Mouse (Mus musculus): ENCODE measurements around the gene B230307C23Rik. TPM values are rescaled to one million over a fixed set of nuclear protein-coding genes. Genes with fewer than 3 reads are reported as not detected.
"Not testable (repeated sequence)": the region's sequence is repeated elsewhere in the genome, so short reads cannot be mapped to it uniquely, and the experiment has no call there.

The B230307C23Rik gene
- polyA plus RNA-seq, 1 experiment from 2014 or later, result 18.8 TPM

GRCm38 (mm10) chr16:97962151-97962948, 34.8 kb upstream of the B230307C23Rik start, which contains the start of the genes C2cd2 and Zbtb21:
Gene C2cd2 (minus strand): TSS chr16:97962598.
Gene Zbtb21 (minus strand): TSS chr16:97962622.
- H3K27ac ChIP-seq, result peak within 1 kb of the TSS; percentile 93
- under 1% methylated on average over 78 of the region's 78 CpGs for whole genome bisulfite sequencing
- no peaks in the 10 kb centered on the region for H3K9me3 ChIP-seq
- H3K36me3 ChIP-seq (replicated peaks), result no peaks in the 10 kb centered on the region
- peak within 1 kb of the TSS; percentile 92 for H3K9ac ChIP-seq
- H3K4me1 ChIP-seq, result peaks cover 11% of the 10 kb centered on the region; the same call in 1 of the 2 replicates
- ATAC-seq (ENCODE audit: low FRiP score), result peak; percentile 99
- H3K4me2 ChIP-seq, result peak within 1 kb of the TSS; percentile 74
- peak within 1 kb of the TSS; percentile 84 for H3K4me3 ChIP-seq (replicated peaks)
- H3K27me3 ChIP-seq, result no peaks in the 10 kb centered on the region

GRCm38 (mm10) chr16:97963956-97964540, 33.1 kb upstream of the B230307C23Rik start:
- Histone ChIP-seq H3K4me3 (replicated peaks) (no peak overlapping the region), H3K27me3 (no peaks in the 10 kb centered on the region), H3K9ac (no peak overlapping the region), H3K9me3 (no peaks in the 10 kb centered on the region), H3K36me3 (replicated peaks) (no peaks in the 10 kb centered on the region), H3K4me1 (peaks cover 11% of the 10 kb centered on the region; the same call in 1 of the 2 replicates), H3K27ac (no peak overlapping the region), H3K4me2 (no peak overlapping the region)
- WGBS, result 91% methylated on average over 3 of the region's 3 CpGs
- no peak for ATAC-seq (ENCODE audit: low FRiP score)

GRCm38 (mm10) chr16:97977277-97977676, 19.8 kb upstream of the B230307C23Rik start:
- H3K4me2 ChIP-seq, result no peak overlapping the region

GRCm38 (mm10) chr16:97977722-97978121, 19.4 kb upstream of the B230307C23Rik start:
- Histone ChIP-seq H3K9ac (no peak overlapping the region), H3K27ac (no peak overlapping the region), H3K4me2 (no peak overlapping the region), H3K36me3 (replicated peaks) (no peaks in the 10 kb centered on the region), H3K4me1 (no peaks in the 10 kb centered on the region), H3K4me3 (replicated peaks) (no peak overlapping the region), H3K9me3 (no peaks in the 10 kb centered on the region), H3K27me3 (no peaks in the 10 kb centered on the region)
- ATAC-seq (ENCODE audit: low FRiP score), result no peak
- WGBS, result 82% methylated on average over 3 of the region's 3 CpGs

More at GRCm38 (mm10) chr16:97977277-97977676, 19.8 kb upstream of the B230307C23Rik start:
- no peak overlapping the region for H3K9ac ChIP-seq
- WGBS, result 52% methylated on average over 1 of the region's 1 CpGs
- H3K27ac ChIP-seq, result no peak overlapping the region
- no peak overlapping the region for H3K4me3 ChIP-seq (replicated peaks)
- H3K36me3 ChIP-seq (replicated peaks), result no peaks in the 10 kb centered on the region
- ATAC-seq (ENCODE audit: low FRiP score), result no peak
- no peaks in the 10 kb centered on the region for H3K9me3 ChIP-seq
- H3K4me1 ChIP-seq, result no peaks in the 10 kb centered on the region
- no peaks in the 10 kb centered on the region for H3K27me3 ChIP-seq

- Histone ChIP-seq H3K9me3 (no peaks in the 10 kb centered on the region), H3K27ac (no peak overlapping the region), H3K4me3 (replicated peaks) (no peak overlapping the region), H3K4me1 (no peaks in the 10 kb centered on the region), H3K27me3 (no peaks in the 10 kb centered on the region), H3K9ac (no peak overlapping the region), H3K4me2 (no peak overlapping the region), H3K36me3 (replicated peaks) (no peaks in the 10 kb centered on the region)
- 81% methylated on average over 1 of the region's 1 CpGs for WGBS
- ATAC-seq (ENCODE audit: low FRiP score), result no peak
Measured at GRCm38 (mm10) chr16:97981362-97981761, 15.8 kb upstream of the B230307C23Rik start.

GRCm38 (mm10) chr16:97984589-97984988, 12.5 kb upstream of the B230307C23Rik start:
- Histone ChIP-seq H3K27me3 (no peaks in the 10 kb centered on the region), H3K4me1 (no peaks in the 10 kb centered on the region), H3K36me3 (replicated peaks) (no peaks in the 10 kb centered on the region), H3K9me3 (no peaks in the 10 kb centered on the region), H3K4me3 (replicated peaks) (no peak overlapping the region), H3K27ac (no peak overlapping the region), H3K4me2 (no peak overlapping the region), H3K9ac (no peak overlapping the region)
- no peak for ATAC-seq (ENCODE audit: low FRiP score)
- WGBS, result 37% methylated on average over 5 of the region's 5 CpGs

- Histone ChIP-seq H3K9me3 (no peaks in the 10 kb centered on the region), H3K36me3 (replicated peaks) (no peaks in the 10 kb centered on the region), H3K4me3 (replicated peaks) (no peak overlapping the region), H3K4me2 (no peak overlapping the region), H3K4me1 (peaks cover 4% of the 10 kb centered on the region), H3K27me3 (peaks cover 3% of the 10 kb centered on the region; the same call in 1 of the 2 replicates), H3K27ac (no peak overlapping the region), H3K9ac (no peak overlapping the region)
- ATAC-seq (ENCODE audit: low FRiP score), result no peak
- 74% methylated on average over 2 of the region's 2 CpGs for WGBS
Measured at GRCm38 (mm10) chr16:97991517-97991916, 5.6 kb upstream of the B230307C23Rik start.

- ATAC-seq (ENCODE audit: low FRiP score); H3K4me3 ChIP-seq (replicated peaks); H3K36me3 ChIP-seq (replicated peaks); H3K4me2 ChIP-seq; H3K4me1 ChIP-seq; H3K27me3 ChIP-seq; H3K9ac ChIP-seq; H3K9me3 ChIP-seq; H3K27ac ChIP-seq: not testable (repeated sequence)
- WGBS, result 89% methylated on average over 3 of the region's 3 CpGs
Measured at GRCm38 (mm10) chr16:97992477-97992876, 4.6 kb upstream of the B230307C23Rik start.

- peak overlapping the region; percentile 81 for H3K4me2 ChIP-seq
- no peak overlapping the region for H3K27ac ChIP-seq
- WGBS, result 14% methylated on average over 1 of the region's 1 CpGs
Measured at GRCm38 (mm10) chr16:97995849-97996615, 1.1 kb upstream of the B230307C23Rik start.

GRCm38 (mm10) chr16:97997383-97997731, 242 bp downstream of the B230307C23Rik start:
- not testable (repeated sequence) for ATAC-seq (ENCODE audit: low FRiP score); H3K27ac ChIP-seq; H3K36me3 ChIP-seq (replicated peaks); H3K27me3 ChIP-seq
- H3K9me3 ChIP-seq, result peaks cover 14% of the 10 kb centered on the region; the same call in 1 of the 2 replicates
- H3K4me1 ChIP-seq, result peaks cover 13% of the 10 kb centered on the region
- WGBS, result 0% methylated on average over 8 of the region's 8 CpGs
- H3K4me2 ChIP-seq, result peak overlapping the region; percentile 81
- peak overlapping the region; percentile 54 for H3K9ac ChIP-seq
- peak overlapping the region; percentile 57 for H3K4me3 ChIP-seq (replicated peaks)

More at GRCm38 (mm10) chr16:97995849-97996615, 1.1 kb upstream of the B230307C23Rik start:
- Histone ChIP-seq H3K9me3 (peaks cover 9% of the 10 kb centered on the region; the same call in 1 of the 2 replicates), H3K9ac (peak overlapping the region; percentile 54; the same call in 1 of the 2 replicates), H3K4me3 (replicated peaks) (peak overlapping the region; percentile 57), H3K4me1 (peaks cover 13% of the 10 kb centered on the region), H3K27me3 (peaks cover 3% of the 10 kb centered on the region; the same call in 1 of the 2 replicates), H3K36me3 (replicated peaks) (no peaks in the 10 kb centered on the region)
- no peak for ATAC-seq (ENCODE audit: low FRiP score)

GRCm38 (mm10) chr16:98022081-98022480, 25.0 kb downstream of the B230307C23Rik start:
- H3K27me3 ChIP-seq, result no peaks in the 10 kb centered on the region
- no peak overlapping the region for H3K4me3 ChIP-seq (replicated peaks)
- H3K36me3 ChIP-seq (replicated peaks), result peaks cover 22% of the 10 kb centered on the region
- H3K9ac ChIP-seq, result no peak overlapping the region
- no peaks in the 10 kb centered on the region for H3K4me1 ChIP-seq
- H3K9me3 ChIP-seq, result peaks cover 27% of the 10 kb centered on the region
- ATAC-seq (ENCODE audit: low FRiP score), result no peak
- 92% methylated on average over 3 of the region's 3 CpGs for WGBS
- H3K27ac ChIP-seq, result no peak overlapping the region
- no peak overlapping the region for H3K4me2 ChIP-seq
